Mouse (Mus musculus) spleen, adult 2 months (tissue): ENCODE measurements around the gene Zbtb25.

ENCODE experiments used
- CTCF ChIP-seq: fragments of 200-500 bp; IDR thresholded peaks from 2 replicates; pipeline ENCODE4 v1.5.1; 2011; ENCODE audit warnings: mild to moderate bottlenecking, inconsistent platforms; ENCODE audit not compliant: insufficient read depth, insufficient read length, insufficient replicate concordance; ENCODE audit errors: extremely low read depth
- POLR2A ChIP-seq: fragments of 200-500 bp; IDR thresholded peaks from 2 replicates; pipeline ENCODE4 v1.6.1; 2011; ENCODE audit warnings: low read depth, low read length, inconsistent platforms

- TF ChIP-seq CTCF = no peak
- TF ChIP-seq POLR2A = no peak
Measured at GRCm38 (mm10) chr12:76297830-76298229, 71.6 kb downstream of the Zbtb25 start.
